Mouse (Mus musculus) c-Kit-positive CD71-negative TER-119-negative erythroid progenitor cells, embryonic 14.5 days (primary cell): ENCODE measurements at regions not wholly inside any gene's neighbourhood (a gene's known extent, or its start where the extent isn't known, plus 50 kb on each side); places are given as distances from the start of the nearest gene placed in this dataset.

Experiments used
- DNase-seq: peaks from one replicate; pipeline ENCODE4 v3.0.0-alpha.2; 2013; ENCODE audit warnings: low read depth

DNA sequence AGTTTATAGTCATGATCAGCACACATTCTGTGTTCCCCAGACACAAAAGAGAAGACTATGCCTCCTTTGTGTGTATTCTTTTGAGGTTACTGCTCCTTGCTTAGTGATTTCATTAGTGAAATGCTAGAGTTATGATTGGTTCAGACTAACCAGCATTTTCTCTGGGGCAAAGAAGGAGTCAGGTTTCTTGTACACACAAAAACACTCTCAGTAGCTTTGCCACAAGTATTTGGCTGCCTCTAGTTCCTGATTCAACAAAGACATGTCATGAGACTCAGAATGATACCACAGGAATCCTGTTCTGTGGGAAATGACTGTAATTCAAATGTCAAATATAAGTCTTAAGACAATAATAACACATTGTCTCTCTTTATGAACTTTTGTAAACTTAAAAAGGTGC lies 86.9 kb downstream of the Alx1 start:
- DNase-seq = no peak

DNA sequence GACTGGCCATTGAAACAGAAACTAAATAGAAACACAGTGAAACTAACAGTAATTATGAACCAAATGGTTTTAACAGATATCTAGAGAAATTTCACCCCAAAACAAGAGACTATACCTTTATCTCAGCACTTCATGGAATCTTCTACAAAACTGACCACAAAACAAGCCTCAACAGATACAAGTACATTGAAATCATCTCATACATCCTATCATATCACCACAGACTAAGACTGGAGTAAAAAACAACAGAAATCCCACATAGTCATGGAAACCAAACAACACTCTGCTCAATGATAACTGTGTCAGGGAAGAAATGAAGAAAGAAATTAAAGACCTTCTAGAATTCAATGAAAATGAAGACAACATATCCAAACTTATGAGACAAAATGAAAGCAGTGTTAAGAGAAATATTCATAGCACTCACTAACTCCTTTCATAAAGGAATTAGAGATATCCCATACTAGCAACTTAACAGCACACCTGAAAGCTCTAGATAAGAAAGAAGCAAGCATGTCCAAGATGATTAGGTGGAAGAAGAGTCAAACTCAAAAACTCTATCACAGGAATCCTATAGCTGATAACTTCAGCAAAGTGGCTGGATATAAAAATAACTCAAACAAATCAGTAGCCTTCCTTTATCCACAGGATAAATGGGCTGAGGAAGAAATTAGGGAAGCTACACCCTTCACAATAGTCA lies 89.0 kb downstream of the Alx1 start:
- DNase-seq = no peak

GRCm38 (mm10) chr10:102931445-102931844 lies 98.6 kb downstream of the Alx1 start:
- DNase-seq = no peak

DNA sequence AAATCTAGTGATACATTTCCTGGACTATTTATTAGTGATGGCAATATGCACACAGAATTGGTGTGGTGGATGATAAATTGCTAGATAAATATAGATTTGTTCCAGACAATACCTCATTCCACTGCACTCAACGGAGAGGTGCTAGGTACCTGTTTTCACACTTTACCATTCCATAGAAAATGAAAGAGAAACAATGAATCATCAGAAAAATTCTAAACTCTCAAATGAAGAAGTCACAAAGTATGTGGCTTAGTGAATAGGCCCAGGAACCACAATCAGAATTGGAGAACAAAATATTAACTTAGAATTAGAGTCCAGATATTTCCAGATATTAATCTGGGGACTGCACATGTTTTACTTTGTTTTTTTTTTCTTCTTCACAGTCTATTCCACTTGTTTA lies 101.4 kb downstream of the Alx1 start:
- DNase-seq = no peak

DNA sequence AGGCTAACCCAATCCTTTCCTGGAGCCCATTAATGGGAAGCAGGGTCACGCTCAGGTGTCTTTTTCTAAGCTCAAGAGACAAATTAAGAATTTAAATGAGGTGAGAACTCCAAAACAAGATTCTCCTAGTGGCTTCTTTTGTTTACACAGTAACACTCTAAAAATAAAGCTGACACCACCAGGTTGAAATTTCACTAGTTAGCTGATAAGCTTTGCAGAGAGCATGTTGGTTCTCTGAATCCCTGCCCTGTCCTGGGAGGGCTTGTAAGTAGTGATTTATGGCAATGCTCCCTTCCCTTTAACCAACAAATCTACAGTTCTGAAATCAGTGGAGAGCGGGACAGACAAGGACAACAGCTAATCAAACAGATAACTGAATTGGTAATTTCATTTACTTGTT lies 132.6 kb downstream of the Alx1 start:
- no peak for DNase-seq

- no peak for DNase-seq
These were observed 134.1 kb downstream of the Alx1 start for GRCm38 (mm10) chr10:102895952-102896351.

- DNase-seq = no peak
These were observed 137.6 kb downstream of the Alx1 start for GRCm38 (mm10) chr10:102892373-102892772.

GRCm38 (mm10) chr10:102889709-102890108 lies 140.3 kb downstream of the Alx1 start:
- DNase-seq = no peak

GRCm38 (mm10) chr10:102881824-102882438 lies 148.1 kb downstream of the Alx1 start:
- DNase-seq = no peak

- peak; percentile 25 for DNase-seq
These were observed 152.0 kb downstream of the Alx1 start for GRCm38 (mm10) chr10:102878010-102878409.

- DNase-seq = no peak
These were observed 153.1 kb downstream of the Alx1 start for GRCm38 (mm10) chr10:102876946-102877345.

DNA sequence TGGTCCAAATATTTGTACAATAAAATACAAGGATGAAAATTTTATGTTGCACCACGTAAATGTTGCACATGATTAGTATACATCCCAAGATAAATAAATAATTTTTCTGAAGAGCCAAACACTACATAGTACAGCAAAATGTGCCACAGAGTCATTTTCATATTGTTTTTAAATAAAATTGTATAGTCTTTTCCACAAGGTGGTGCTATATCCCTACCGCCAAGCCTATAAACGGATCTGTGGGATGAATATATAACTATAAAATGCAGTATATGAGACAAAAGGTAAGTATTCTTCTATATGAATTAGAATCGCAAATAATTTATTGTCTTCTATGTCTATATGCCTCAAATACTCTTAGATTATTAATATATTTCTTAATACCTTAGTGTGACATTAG lies 163.1 kb downstream of the Alx1 start:
- DNase-seq = no peak

DNA sequence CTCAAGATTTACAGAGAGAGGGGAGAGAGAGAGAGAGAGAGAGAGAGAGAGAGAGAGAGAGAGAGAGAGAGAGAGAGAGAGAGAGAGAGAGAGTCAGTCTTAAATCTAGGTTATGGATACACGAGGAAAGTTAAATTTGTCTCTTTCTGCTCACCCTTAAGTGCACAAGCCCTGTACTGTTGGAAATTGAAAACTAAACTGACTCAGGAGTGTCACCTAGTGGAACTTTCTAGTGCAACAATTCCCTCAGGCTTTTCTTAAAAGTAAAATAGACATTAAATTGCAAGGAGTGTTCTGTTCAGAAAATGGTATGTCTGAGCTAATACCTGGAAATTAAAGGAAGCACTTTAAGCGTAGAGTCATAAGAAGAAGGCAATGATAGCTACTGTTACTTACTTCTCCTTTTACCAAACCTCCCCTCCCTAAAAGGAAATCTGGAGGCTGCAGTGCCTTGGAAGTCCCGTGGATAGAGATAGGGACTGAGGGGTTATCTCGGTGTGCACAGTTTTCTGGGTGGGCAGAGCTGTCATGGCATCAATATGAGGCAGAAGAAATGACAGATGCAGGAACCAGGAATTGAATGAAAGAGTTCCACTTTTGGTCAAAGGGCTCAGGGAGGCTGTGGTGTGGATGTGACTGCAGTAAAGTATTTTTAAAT lies 193.3 kb downstream of the Alx1 start:
- DNase-seq = no peak

- no peak for DNase-seq
These were observed 194.2 kb downstream of the Alx1 start for GRCm38 (mm10) chr10:102835814-102836213.

DNA sequence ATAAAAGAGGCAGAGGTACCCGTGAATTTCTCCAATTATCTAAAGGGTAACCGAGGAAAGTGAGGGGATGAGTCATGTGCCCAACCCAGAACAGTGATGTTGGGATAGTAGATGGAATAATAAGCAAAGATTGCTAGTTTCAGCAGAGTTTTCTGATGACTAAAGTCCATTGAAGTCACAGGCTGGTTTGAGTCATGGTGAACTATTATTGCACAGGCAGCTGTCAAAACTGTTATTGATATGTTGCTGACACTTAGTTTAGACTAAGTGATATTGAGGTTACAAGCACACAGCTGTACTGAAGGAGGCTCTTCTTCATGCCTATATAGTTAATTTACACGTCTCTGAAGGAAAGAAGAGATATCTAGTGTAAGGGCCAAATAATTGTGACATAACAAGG lies 200.4 kb downstream of the Alx1 start:
- DNase-seq = no peak

DNA sequence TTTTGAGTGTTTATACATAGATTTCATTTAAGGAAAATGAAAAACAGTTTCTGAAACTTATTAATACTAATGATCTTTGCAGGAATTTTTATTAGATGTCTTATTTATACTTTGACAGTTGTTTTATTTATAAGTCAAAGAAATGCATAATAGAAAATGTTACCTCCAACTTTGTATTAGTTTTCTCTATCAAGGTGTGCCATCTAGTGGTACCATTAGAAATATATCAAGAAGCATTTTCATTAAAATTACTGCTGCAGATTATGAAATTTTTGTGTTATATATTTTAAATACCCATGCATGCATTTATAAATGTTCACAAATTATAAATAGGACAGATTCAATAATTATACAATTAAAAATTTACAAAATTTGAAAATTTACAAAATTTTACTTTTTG lies 206.6 kb downstream of the Alx1 start:
- DNase-seq = no peak

DNA sequence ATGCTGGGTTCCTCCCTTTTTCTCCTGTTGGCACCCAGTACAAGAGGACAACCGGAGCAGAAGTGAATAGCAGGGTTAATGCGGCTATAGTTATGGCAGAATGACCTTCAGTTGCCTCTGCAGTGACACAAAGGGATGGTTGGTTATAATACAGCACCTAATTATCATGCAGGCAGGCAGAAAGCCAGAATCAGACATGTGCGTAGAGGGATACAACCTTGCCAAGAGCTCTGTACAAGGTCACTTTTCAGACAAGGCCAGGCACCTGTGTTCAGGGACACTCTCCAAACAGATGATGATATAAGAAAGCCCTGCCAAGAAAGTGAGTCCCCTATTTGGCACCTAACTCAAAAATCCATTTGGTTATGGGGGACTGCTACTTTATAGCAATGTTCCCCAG lies 228.6 kb downstream of the Alx1 start:
- no peak for DNase-seq

- no peak for DNase-seq
These were observed 250.8 kb downstream of the Alx1 start for GRCm38 (mm10) chr10:102779243-102779642.

DNA sequence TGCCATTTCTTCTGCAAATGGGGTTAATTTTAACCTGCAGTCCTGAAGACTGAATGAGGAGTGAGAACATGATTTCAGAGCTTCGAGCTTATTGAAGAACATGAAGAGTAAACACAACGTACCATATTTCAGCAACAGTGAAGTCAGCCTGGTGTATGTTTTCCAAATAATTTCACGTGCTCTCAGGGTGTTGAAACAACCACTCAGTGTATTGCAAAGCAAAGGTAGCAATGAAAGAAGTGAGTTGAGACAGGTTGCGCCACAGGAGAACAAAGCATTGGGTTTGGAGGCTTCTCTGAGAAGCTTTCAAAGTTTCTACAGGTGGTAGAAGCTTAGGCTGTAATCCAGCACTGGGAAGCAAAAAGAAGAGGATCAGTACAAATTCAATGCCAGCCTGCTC lies 251.7 kb downstream of the Rassf9 start:
- DNase-seq = no peak

- DNase-seq = no peak
These were observed 250.4 kb downstream of the Rassf9 start for GRCm38 (mm10) chr10:102762378-102762777.

- peak; percentile 10 for DNase-seq
These were observed 223.2 kb downstream of the Rassf9 start for GRCm38 (mm10) chr10:102735207-102735606.

GRCm38 (mm10) chr10:102732420-102732819 lies 220.4 kb downstream of the Rassf9 start:
- no peak for DNase-seq

DNA sequence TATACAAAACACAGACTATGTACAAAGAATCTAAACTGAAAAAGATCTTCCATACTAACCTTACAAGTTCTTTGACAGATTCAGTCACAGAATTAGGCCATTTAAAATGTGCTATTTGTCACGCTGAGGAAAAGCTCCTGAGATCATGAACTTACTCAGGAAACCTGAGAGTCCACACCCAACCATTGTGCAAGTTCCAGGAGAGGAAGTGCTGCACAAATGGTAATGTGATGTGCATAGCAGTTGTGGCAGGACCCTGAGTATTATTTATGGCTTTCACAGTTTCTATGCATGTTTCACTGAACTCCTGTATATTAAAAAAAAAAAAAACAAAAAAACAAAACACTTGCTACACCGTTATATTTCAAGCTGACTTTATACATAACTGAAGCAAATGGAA lies 200.2 kb downstream of the Rassf9 start:
- peak; percentile 8 for DNase-seq

DNA sequence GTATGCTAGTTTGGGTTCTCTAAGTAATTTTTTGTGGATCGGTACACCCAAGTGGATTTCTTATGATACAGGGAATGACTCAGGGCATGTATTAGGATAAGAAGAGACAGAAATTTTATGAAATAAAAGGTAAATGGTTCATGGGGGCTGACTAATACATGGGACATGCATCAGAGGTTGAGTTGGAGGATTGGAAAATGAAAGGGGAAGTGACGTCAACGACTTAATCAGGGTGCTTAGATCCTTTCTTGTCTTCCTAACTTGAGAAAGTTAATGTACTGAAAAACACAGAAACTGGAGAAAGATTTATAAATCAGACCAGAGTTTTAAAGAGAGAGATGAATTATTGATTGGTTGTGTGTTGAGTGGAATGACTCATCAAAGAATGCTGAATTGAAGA lies 193.8 kb downstream of the Rassf9 start:
- no peak for DNase-seq
